Mouse (Mus musculus) G1E (cell line): ENCODE results near the gene Mapkapk3.

ENCODE experiments used
- CTCF ChIP-seq: IDR thresholded peaks from 2 replicates; pipeline ENCODE4 v1.5.1; 2012; ENCODE audit warnings: low read depth, low read length, inconsistent platforms, mixed read lengths
- GATA1 ChIP-seq: IDR thresholded peaks from 2 replicates; pipeline ENCODE4 v1.6.1; 2012; ENCODE audit warnings: borderline replicate concordance, low read length, inconsistent platforms, mixed read lengths
- GATA2 ChIP-seq: IDR thresholded peaks from 2 replicates; pipeline ENCODE4 v1.6.1; 2012; ENCODE audit warnings: low read depth, low read length, inconsistent platforms, borderline replicate concordance
- POLR2AphosphoS5 ChIP-seq: IDR thresholded peaks from 2 replicates; pipeline ENCODE4 v1.6.1; 2012; ENCODE audit warnings: low read depth, low read length, inconsistent platforms; ENCODE audit not compliant: insufficient replicate concordance
- TAL1 ChIP-seq: conservative IDR thresholded peaks from 2 replicates; pipeline ENCODE4 v1.6.1; 2012; ENCODE audit warnings: low read depth, low read length, inconsistent platforms, mixed read lengths

GRCm38 (mm10) chr9:107281241-107281987 lies 8.3 kb downstream of the Mapkapk3 start:
- TF ChIP-seq POLR2AphosphoS5 (no peak), CTCF (no peak), TAL1 (no peak), GATA1 (no peak), GATA2 (no peak)
